Mouse (Mus musculus): ENCODE data around the gene Gm20219.

DNA sequence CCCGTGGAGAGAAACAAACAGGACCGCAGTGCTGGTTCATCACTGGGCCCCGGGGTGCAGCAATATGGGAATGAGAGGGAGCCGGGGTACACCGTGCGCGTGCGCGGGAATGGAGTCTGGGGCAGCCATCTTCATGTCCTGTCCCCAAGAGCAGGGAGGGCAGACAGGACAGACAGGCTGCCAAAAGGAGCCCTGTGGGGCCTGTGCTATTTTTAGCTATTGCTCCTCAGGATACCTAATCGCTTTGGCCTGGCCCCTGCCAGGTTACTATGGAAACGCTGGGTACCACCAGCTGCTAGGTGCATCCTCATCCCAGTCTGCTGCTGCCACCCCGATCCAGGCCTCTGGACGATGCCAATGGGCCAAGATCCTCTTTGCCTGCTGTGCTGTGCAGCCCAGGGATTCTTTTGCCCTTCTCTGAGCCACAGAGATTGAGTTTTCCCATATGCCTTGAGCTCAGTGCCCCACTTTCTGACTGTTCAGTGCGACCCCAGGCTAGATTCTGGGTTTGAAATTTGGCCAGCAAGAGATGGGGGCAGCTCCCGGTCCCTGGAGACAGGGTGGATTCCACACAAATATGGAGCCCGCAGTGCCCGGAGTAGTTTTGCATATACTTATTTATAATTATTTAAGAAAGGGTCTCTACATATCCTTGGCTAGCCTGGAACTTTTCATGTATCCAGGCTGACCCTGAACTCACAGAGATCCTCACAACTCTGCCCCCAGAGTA lies 6.9 kb downstream of the Gm20219 start:
- TF ChIP-seq POLR2A (IDR thresholded peaks at IDR 0.05; ENCODE audit: borderline replicate concordance, extremely low read depth, insufficient read depth, insufficient read length, poor library complexity, severe bottlenecking) (no peak), CTCF (IDR thresholded peaks at IDR 0.05; ENCODE audit: borderline replicate concordance, extremely low read depth, insufficient read depth, insufficient read length) (no peak)
